Mouse (Mus musculus) ES-E14 (cell line): ENCODE results near the gene Cntn5. TPM values are rescaled to one million over a fixed set of nuclear protein-coding genes. Genes with fewer than 3 reads are reported as not detected.

ENCODE experiments used
- DNase-seq: peaks from one replicate; pipeline ENCODE4 v3.0.0-alpha.2; 2013; ENCODE audit warnings: low read depth, low spot score
- H3K27ac ChIP-seq: 2 replicates; pipeline ENCODE4 v1.5.1; 2012; ENCODE audit warnings: low read depth, mild to moderate bottlenecking, low read length, moderate library complexity, mixed read lengths; ENCODE audit not compliant: poor library complexity, insufficient read depth, severe bottlenecking
- H3K36me3 ChIP-seq: 2 replicates; pipeline ENCODE4 v1.6.1; 2012; ENCODE audit warnings: mild to moderate bottlenecking, low read length, moderate library complexity, mixed read lengths; ENCODE audit not compliant: control insufficient read depth, poor library complexity, insufficient read depth, severe bottlenecking
- H3K4me1 ChIP-seq, 2 experiments: fragments of 150-350 bp in 1 of 2; sonication (generic) in 1 of 2; 2 replicates each; pipeline ENCODE4 v1.6.1; 2012; ENCODE audit warnings: low read length in 2 of 2, mild to moderate bottlenecking in 1 of 2, mixed read lengths in 1 of 2; ENCODE audit not compliant: control insufficient read depth in 2 of 2, insufficient read depth in 2 of 2, poor library complexity in 1 of 2
- H3K4me3 ChIP-seq, 2 experiments: fragments of 150-350 bp in 1 of 2; sonication (generic) in 1 of 2; 2 replicates each; pipeline ENCODE4 v1.5.1; 2012; ENCODE audit warnings: low read length in 2 of 2, low read depth in 1 of 2, mild to moderate bottlenecking in 1 of 2, mixed read lengths in 1 of 2; ENCODE audit not compliant: insufficient read depth in 1 of 2, poor library complexity in 1 of 2, severe bottlenecking in 1 of 2
- H3K9ac ChIP-seq: 2 replicates; pipeline ENCODE4 v1.6.1; 2012; ENCODE audit warnings: low read depth, mild to moderate bottlenecking, low read length, mixed read lengths; ENCODE audit not compliant: poor library complexity, insufficient read depth, severe bottlenecking
- H3K9me3 ChIP-seq: fragments of 150-350 bp; sonication (generic); 2 replicates; pipeline ENCODE4 v1.6.1; 2012; ENCODE audit warnings: low read depth, mild to moderate bottlenecking, low read length; ENCODE audit not compliant: control insufficient read depth, insufficient read depth
- CHD2 ChIP-seq: IDR thresholded peaks from 2 replicates; pipeline ENCODE4 v1.6.1; 2014; ENCODE audit warnings: mild to moderate bottlenecking, low read depth, low read length, inconsistent platforms
- HCFC1 ChIP-seq: IDR thresholded peaks from 2 replicates; pipeline ENCODE4 v1.6.1; 2012; ENCODE audit warnings: low read length, inconsistent platforms, borderline replicate concordance; ENCODE audit not compliant: insufficient read depth
- MAFK ChIP-seq: IDR thresholded peaks from 2 replicates; pipeline ENCODE4 v1.6.1; 2014; ENCODE audit warnings: mild to moderate bottlenecking, low read depth, low read length, inconsistent platforms; ENCODE audit not compliant: insufficient read depth
- ZC3H11A ChIP-seq: IDR thresholded peaks from 2 replicates; pipeline ENCODE4 v1.6.1; 2012; ENCODE audit warnings: low read depth, mild to moderate bottlenecking, inconsistent platforms, low read length, borderline replicate concordance
- ZNF384 ChIP-seq: IDR thresholded peaks from 2 replicates; pipeline ENCODE4 v1.6.1; 2012; ENCODE audit warnings: low read depth, low read length, inconsistent platforms
- in situ Hi-C, 2 experiments: fragments of 600-800 bp; cut with MboI; formaldehyde crosslinking; loops; one replicate each; pipeline ENCODE4 v1.15.1; 2025; ENCODE audit warnings: low sequenced_read_pairs in 2 of 2, inconsistent platforms in 1 of 2; ENCODE audit not compliant: unreplicated experiment in 2 of 2
- total RNA-seq: library from RNA; depleted of rRNA; stranded (reverse); fragments of 300-350 nt; gene quantifications from 2 replicates; pipeline ENCODE4 v1.2.3, GENCODE M21; 2012

The Cntn5 gene
- total RNA-seq, 1 experiment: not detected

GRCm38 (mm10) chr9:10795102-10795501 lies 109.5 kb downstream of the Cntn5 start:
- no peak overlapping the region for H3K4me3 ChIP-seq
- no peak overlapping the region for H3K9ac ChIP-seq
- no peaks in the 10 kb centered on the region for H3K4me1 ChIP-seq
- TF ChIP-seq CHD2: no peak
- TF ChIP-seq ZC3H11A: no peak
- no peak for TF ChIP-seq MAFK
- TF ChIP-seq ZNF384: no peak
- TF ChIP-seq HCFC1: no peak
- H3K9me3 ChIP-seq: no peaks in the 10 kb centered on the region
- H3K27ac ChIP-seq: no peak overlapping the region
- DNase-seq: no peak
- no peaks in the 10 kb centered on the region for H3K36me3 ChIP-seq
- in situ Hi-C loops: no loop called here

DNA sequence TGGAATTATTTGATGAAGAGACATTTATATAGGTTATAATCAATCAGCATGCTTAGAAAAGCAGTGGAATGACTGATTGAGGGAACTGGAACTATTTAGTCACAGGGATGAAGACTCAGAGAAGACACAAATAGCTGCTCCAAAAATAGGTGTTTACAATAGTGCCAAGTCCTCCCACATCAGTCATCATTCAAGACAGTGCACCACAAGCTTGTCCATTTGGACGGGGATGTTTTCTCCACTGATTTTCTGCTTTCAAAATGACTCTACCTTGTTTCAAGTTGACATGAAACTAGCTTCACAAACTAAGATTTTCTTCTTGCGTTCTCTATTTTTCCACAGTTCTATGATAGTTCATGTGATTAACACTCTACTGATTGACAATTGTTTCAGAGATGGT lies 172.7 kb downstream of the Cntn5 start:
- TF ChIP-seq ZNF384 (no peak), MAFK (no peak), HCFC1 (no peak), CHD2 (no peak), ZC3H11A (no peak)
- DNase-seq: no peak
- Histone ChIP-seq H3K9ac (no peak overlapping the region), H3K4me1 (no peaks in the 10 kb centered on the region), H3K9me3 (no peaks in the 10 kb centered on the region), H3K36me3 (no peaks in the 10 kb centered on the region), H3K4me3 (no peak overlapping the region), H3K27ac (no peak overlapping the region)
- in situ Hi-C loops: no loop called here

GRCm38 (mm10) chr9:10724191-10724590 lies 180.4 kb downstream of the Cntn5 start:
- in situ Hi-C loops: no loop called here
- H3K9ac ChIP-seq: no peak overlapping the region
- H3K9me3 ChIP-seq: no peaks in the 10 kb centered on the region
- no peaks in the 10 kb centered on the region for H3K4me1 ChIP-seq
- DNase-seq: no peak
- H3K36me3 ChIP-seq: no peaks in the 10 kb centered on the region
- TF ChIP-seq ZNF384 (no peak), ZC3H11A (no peak), CHD2 (no peak), MAFK (no peak), HCFC1 (no peak)
- no peak overlapping the region for H3K27ac ChIP-seq
- H3K4me3 ChIP-seq: no peak overlapping the region

DNA sequence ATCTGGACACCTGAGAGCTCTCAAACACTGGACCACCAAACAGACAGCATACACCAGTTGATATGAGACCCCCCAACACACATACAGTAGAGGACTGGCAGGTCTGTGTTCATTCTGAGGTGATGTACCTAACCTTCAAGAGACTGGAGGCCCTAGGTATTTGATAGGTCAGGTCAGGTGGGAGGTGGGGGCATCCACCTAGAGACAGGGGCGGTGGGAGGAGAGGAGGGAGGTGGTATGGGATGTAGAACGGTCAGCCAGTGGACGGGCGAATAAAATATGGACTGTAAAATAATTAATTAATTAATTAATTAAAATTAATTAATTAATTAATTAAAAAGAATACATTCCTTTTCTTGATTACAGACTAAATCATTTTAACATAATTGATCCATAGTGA lies 182.5 kb downstream of the Cntn5 start:
- no peak for TF ChIP-seq ZC3H11A
- TF ChIP-seq ZNF384: no peak
- no peak for TF ChIP-seq CHD2
- TF ChIP-seq HCFC1: no peak
- no peak for TF ChIP-seq MAFK
- Histone ChIP-seq H3K4me3 (no peak overlapping the region), H3K4me1 (no peaks in the 10 kb centered on the region), H3K9me3 (no peaks in the 10 kb centered on the region), H3K27ac (no peak overlapping the region), H3K36me3 (no peaks in the 10 kb centered on the region), H3K9ac (no peak overlapping the region)
- in situ Hi-C loops: no loop called here
- no peak for DNase-seq

DNA sequence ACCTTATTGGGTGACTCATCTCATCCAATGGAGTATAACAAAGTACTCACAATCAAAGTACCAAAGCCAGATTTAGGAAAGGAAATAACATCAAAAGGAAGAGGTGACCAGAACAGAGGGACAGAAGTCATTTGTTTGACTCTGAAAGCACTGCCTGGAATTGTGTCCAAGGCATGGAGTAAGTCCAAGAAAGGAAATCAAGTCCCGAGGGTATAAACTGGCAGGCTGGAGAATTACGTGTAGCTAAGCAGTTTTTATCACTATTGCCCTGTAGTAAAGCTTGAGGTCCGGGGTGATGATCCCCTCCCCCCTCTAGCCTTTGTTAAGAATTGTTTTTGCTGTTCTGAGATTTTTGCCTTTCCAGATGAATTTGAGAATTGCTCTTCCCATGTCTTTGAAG lies 185.6 kb downstream of the Cntn5 start:
- no peaks in the 10 kb centered on the region for H3K4me1 ChIP-seq
- no peak overlapping the region for H3K9ac ChIP-seq
- H3K9me3 ChIP-seq: no peaks in the 10 kb centered on the region
- no peak for DNase-seq
- no peak overlapping the region for H3K4me3 ChIP-seq
- no peak overlapping the region for H3K27ac ChIP-seq
- TF ChIP-seq HCFC1 (no peak), CHD2 (no peak), ZNF384 (no peak), ZC3H11A (no peak), MAFK (no peak)
- H3K36me3 ChIP-seq: no peaks in the 10 kb centered on the region
- in situ Hi-C loops: no loop called here
